Mouse (Mus musculus): ENCODE measurements around the gene Rnf222.
A peak's percentile ranks its signal among the peaks of the same experiment; 100 is the strongest.

Rnf222 gene

DNA sequence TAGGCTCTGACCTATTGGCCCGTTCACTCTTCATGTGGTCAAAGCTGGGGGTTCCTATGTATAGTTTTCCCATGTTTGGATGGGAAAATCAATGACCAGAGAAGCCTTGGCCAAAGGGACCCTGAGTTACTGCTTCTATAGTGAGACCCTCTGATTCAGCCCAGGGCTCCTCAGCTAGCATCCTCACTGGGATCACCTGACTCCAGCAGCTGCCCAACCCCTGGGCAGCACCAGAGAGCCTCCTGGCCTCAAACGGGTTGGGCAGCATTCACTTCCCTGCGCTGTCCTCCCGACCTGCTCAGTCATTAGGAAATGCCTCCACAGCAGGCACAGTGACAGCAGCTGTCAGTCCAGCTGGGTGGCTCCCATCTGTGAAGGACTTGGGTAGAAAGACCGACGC, at the start of gene Rnf222:
TSS of gene Rnf222 (plus strand) at position 301 of the 400 bp plus-strand sequence.
- no peak for DNase-seq (ENCODE audit: low read depth, low spot score)

DNA sequence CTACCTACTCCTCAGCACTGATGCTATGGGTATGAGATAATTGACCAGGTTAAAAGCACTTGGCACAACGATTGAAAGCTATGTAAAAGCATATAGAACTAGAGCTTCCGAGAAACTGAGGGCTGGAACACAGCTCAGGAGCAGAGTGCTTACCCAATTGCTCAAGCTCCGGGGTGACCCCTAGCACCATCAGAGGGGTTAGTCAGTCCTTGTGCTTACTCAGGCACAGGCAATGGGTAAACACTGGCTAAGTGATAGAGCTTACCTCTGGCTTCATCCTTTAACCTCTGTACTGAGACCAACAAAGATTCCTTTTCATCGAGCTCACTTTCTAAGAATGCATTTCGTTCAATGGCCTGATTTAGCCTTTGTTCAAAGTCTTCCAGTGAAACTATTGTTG, 48.7 kb upstream of the Rnf222 start:
- DNase-seq (ENCODE audit: low read depth, low spot score), result no peak

DNA sequence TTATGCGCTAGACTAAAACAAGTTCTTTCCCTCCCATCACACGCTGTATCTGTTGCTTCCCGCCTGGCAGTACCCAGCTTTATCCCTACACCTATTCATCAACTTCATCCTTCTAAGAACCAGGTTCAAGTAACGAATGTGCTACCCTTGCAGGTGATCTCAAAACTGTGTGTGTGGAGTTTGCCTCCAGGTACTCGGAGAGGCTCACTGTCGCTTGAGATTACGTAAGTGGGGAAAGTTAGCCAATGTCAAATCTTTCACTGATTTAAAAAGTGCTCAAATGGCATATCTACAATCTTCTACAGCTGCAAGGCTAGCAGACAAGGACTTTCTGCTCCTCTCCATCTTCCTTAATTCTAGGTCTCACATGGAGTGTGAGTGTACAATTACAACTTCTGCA, 37.5 kb upstream of the Rnf222 start:
- DNase-seq (ENCODE audit: low read depth, low spot score), result no peak

DNA sequence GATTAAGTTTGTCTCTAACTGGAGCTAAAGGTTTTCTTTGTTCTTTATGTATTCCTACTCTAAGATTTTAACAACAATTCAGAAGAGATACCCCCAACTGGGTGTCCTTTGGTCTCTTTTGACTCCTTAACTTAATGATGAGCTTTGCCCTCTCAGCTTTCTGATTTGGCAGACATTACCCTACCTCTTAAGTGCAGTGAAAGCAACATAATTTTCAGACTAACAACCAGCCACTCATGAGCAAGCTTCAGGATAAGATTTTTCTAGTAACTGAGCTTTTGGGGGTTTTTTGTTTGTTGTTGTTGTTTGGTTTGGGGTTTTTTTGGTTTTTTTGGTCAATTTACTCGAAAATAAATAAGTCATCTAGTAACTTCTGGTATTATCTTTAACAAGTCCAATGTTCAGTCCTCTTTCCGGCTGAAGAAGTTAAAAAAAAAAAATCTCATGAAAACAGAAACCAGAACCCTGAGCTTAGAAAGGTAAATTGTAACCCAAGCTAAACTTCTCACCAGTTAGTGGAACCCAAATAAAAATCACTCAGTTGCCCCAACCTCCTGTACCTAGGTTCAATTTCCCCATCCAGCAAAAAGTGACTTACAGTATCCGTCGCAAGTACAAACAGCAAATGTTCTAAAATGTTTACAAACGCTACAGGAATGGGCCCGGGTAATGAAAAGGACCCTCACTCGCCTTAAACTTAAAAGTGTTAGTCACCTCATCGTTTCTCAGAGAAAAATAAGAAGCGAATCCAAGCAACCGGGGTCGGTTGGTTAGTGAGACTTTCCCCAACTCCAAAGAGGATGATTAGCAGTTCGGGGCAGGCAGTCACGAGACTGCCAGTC, 36.5 kb upstream of the Rnf222 start:
- no peak for DNase-seq (ENCODE audit: low read depth, low spot score)

DNA sequence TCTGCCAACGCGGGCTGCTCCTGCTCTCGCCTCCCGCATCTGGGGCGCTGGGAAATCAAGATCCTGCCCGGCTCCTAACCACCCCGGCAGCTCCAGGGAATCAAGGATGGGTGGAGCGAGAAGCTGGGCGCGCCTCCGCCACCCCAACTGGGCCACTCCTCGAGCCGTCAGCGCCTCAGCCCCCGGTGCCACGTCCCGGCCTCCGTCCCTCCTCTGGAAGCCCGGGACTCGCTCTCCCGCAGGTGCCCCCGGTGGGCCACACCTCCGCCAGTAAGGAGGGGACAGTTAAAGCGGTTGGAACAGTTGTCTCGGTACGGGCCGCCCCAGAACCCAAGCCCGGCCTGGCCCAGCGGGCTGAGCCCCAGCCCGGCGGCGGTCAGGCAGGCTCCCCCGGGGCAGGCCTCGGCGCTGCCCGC, 35.9 kb upstream of the Rnf222 start:
- DNase-seq (ENCODE audit: low read depth, low spot score), result peak; percentile 31

DNA sequence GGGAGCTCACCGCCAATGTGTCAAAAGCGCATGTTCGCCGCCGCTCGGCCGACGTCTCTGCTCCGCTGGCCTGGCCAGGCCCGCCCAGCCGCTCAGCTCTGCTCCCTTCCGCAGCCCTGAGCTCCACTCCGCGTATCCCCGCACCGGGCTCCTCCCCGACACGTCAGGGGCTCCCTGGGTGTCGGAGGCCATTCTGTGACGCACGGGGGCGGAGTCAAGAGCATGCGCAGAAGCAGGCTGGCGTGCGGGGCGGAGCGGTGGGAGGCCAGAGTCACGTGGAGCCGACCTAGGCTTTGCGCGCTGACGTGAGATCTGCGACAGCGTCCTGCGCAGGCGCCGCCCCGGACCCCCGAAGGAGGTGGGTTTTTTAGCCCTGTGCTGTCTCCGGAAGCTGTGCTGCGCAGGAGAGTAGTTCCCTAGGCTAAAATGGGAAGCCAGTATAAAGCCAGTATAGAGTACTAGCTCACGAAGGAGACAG, 35.4 kb upstream of the Rnf222 start:
- DNase-seq (ENCODE audit: low read depth, low spot score), result peak; percentile 96

DNA sequence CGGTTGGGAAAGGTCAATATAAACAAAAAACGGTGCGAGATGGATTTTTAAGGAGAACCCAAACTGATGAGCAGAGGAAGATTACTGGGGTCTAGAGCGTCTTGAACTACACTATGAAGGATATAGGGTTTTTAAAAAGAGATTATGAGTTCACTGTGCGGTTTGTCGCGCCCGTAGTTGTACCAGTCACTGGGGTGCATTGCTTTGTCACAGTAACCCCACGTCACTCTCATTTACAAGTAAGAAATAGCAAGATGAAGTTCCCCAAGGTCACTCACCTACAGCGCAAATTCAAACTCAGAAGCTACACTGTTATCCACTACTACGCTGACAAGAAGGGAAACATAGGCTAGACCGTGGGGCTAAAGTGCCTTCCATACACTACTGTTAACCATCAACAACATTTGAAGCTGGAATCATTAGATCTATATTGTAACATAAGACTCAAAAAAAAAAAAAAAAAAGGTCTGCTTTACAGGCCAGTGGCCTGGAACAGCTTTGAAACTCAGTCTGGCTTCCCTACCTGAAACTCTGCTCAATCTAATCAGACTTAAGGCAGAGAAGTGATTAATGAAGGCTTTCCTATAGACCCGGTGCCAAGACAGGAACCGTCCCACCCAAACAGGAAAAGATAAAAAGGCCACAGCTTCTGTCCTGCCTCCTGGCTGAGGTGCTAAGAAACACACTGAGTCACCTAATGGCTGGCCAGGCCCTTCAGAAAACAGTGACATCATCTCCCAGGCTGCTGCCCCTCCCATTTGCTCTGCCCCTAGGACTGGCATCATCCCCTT, 34.5 kb upstream of the Rnf222 start:
- DNase-seq (ENCODE audit: low read depth, low spot score), result no peak

DNA sequence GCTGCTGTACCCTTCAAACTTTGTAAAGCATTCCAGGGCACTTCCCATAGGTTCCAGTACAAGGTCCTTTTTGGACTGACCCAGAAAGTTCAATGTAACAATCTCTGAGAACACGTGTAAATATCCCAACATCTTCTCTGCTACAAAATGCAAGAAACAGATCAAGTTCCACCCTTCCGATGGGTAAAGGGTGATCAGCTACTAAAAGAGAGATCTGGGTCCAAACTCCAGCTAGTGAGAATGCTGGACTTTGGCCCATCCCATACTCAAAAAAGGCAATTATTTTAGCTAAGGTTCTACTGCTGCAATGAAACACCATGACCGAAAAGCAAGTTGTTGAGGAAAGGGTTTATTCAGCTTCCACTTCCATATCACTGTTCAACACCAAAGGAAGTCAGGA, 33.7 kb upstream of the Rnf222 start:
- no peak for DNase-seq (ENCODE audit: low read depth, low spot score)

DNA sequence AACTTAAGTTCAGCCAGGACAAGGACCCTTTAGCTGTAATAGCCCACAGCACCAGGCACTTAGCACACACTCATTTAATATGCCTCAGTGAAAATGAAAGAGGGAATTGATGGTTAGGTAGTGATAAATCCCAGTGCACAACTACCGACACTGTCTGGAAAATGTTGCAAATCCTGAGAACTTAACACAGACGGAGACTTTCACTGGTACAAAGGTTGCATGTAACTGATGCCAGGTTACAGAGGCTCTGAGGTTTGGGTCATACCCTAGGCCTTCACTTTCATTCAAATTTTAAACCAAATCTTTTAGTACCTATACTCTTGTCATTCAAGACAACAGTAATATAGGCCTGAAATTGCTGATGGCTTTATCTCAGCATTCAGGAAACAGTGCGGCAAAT, 31.0 kb upstream of the Rnf222 start:
- DNase-seq (ENCODE audit: low read depth, low spot score), result no peak

DNA sequence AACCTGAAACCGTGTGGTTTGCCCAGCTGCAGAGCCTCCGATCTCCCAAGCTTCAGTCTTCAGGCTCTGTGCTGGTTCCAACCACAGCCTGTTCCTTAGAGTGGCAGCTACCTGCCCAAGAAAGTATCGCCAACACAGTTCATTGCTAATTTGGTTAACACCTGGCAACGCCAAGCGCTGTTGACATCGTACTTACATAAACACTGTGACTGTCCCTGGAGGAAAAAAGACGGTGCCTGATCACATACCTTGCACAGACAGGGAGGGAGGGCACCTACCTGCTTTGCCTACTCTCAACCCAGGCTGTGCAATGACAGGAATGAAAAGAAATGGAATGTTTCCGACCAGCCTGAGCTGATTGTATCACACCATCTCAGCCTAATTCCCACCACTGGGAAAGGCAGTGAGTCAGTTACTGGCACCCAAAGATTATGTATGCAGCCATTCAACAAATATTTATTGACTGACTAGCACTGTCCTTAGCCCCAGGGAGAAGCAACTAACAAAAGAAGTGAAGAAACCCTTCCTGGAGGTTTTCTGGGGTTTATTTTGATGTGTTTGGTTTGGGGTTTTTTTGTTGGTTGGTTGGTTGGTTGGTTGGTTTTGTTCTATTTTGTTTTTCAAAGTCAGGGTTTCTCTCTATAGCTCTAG, 28.3 kb upstream of the Rnf222 start:
- no peak for DNase-seq (ENCODE audit: low read depth, low spot score)

DNA sequence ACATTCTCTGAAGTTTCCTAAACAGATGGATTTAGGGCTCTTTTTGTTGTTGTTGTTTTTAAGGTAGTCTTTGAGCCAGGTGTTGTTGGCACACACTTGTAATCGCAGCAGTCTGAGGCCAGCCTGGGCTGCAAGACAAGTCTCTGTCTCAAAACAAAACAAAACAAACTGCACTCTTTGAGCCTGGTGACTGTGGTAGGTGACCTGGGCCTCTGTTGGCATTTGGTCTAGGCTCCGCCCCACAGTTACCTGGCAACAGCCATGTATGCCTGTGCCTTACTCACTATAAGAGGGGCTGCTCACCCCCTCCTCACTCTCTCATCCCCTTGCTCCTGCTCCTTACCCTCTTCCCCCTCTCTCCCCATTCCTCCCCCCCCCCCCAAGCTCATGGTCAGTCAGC, 26.1 kb upstream of the Rnf222 start:
- no peak for DNase-seq (ENCODE audit: low read depth, low spot score)

DNA sequence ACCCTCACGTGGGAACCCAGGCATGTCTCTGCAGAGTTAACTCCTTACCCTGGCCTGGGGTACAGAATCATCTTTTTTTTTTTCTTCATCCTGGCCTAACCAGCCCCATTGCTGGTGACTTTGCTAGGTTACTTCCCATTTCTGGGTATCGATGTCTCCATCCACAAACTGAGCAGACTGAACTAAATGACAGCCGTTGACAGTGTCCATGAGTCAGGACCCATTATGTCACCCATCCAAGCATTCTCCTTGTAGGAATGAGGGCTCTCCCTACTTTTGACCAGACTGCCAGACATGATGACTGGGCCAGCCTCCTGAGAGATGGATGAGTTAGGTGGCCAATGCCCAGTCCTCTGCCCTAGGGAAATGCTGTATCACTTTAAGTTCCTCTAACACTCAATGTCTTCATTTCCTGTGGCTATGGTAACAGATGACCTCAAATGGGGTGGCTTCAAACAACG, 24.7 kb upstream of the Rnf222 start:
- no peak for DNase-seq (ENCODE audit: low read depth, low spot score)

DNA sequence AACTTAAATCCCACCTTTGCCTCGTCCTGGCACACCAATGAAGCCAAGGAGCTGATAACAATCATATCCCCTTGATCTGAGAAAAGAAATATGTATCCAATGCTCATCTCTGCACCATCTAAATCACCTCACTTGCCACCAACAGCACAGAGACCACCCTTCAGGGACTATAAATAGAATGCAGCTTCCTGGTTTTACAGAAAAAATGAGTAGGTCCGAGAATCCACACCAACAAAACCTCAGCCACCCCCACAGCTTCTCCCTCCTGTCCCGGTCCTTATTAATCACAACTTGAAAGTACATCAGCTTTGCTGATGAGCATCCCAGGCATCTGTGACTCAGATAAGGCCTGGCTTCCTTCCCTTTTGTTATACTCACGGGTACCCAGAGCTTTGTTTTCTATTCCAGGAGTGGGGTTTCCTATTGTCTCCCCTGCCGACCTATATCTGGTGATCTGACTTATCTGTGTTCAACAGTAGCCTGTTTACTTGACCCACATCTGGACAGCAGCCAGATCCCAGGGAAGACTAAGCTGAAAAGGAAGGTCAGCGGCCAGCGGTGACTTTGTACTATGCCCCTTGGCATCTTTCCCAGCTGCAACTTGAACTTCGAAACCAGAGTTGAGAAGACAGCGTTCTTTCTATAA, 23.7 kb upstream of the Rnf222 start:
- DNase-seq (ENCODE audit: low read depth, low spot score), result no peak

DNA sequence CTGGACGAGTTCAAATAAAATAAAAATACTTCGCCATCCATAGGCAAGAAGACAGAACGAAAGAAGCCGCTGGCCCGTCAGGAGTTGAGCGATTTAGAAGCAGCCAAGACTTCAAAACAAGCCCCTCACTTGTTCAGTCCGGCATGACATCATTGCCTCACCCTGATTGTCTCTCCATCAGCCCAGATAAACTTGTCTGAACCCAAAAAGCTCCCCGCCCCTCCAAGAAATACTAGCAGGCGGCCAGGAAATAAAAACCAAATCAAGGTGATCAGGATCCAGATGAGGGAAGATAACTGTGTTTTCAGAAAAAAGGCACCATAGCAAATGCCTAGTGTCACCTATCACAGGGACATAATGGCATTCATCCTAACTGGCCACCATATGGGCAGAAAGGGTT, 17.1 kb upstream of the Rnf222 start:
- DNase-seq (ENCODE audit: low read depth, low spot score), result no peak

DNA sequence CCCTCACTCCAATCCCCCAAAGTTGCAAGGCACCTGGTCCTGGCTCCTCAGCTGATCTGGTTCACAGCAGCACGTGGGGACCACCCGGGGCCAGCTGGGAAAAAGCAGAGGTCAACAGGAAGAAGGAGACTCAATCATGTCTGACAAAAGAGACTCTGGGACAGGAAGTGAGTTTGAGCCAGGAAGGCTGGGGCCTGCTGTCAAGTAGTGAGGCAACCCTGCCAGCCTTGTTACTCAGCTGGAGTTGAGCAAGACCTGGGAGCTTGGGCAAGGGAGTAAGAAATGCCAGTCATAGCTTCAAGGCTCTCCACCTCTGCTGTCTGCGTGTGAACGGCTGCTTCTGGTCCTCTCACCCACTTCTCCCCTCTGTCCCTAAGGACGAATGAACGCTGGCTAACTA, 16.6 kb upstream of the Rnf222 start, which contains the start of gene Ndel1:
TSS of gene Ndel1 (minus strand) at position 111 of the 400 bp plus-strand sequence.
- DNase-seq (ENCODE audit: low read depth, low spot score), result no peak

DNA sequence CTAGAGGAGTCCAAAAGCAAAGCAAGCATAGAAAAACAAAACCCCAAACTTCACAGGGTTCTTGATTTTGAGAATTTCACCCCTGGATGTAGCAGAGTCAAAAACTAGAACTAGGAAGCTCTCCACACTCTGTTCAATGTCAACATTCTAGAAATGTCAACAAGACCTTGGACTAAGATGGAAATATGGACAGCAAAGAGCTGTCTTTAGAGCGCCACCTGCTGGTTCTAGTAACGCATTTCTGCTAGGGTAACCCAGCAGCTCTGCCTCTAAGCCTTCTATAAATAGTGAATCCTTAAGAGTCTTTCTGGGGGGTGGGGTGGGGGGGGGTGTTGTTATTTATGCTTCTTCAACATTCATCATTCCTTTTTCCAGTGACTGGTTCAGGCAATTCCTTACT, 13.5 kb upstream of the Rnf222 start:
- no peak for DNase-seq (ENCODE audit: low read depth, low spot score)

DNA sequence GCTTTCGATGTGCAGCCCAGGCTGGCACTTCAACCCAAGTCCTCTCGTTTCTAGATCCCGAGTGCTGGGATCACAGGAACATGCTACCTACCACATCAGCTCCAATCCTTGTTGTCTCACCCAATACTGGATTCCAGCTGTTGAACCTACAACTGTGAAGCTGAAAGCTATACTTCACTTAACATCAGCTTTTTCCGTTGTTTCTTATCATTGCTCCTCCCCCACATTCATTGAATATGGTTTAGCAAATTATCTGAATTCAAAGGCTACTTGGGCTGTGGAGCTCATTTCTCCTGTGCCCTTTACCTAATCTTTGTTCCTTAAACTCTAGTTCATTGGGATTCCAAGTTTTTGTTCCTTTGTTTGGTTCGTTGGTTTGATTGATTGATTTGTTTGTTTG, 9.5 kb upstream of the Rnf222 start:
- DNase-seq (ENCODE audit: low read depth, low spot score), result no peak

DNA sequence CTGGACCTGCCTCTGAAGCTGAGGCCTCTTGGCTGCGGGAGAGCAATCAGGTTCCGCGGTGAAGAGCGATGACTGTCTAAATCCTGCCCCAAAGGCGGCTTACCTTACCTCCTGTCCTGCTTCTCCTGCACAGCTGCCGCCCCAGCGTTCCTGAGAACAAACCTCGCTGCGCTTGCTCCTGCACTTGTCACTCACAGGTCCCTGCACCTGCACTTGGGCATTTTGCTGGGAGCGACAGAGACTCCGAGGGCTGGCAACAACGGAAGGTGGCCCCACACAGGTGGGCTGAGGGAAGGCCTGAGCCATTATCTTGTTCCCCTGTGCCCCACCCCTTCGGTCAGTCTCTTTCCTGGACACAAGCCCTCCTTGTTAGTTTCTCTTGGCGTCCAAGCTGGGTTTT, 6.2 kb upstream of the Rnf222 start:
- no peak for DNase-seq (ENCODE audit: low read depth, low spot score)

DNA sequence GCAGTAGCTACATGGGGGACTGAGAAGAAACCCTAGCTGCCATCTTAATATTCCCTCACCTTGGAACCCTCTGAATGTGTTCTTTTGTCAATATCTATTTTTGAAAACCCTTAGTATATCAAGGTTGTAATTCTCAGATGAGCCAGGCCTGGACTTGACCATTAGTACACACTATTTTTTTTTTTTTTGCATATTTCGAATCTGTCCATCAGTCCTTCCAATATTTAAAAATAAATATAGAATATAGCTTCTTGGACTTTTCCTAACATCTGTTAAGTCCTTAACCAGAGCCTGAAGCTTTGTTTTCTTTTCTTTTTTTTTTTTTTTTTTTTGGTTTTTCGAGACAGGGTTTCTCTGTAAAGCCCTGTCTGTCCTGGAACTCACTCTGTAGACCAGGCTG, 4.5 kb upstream of the Rnf222 start:
- no peak for DNase-seq (ENCODE audit: low read depth, low spot score)

DNA sequence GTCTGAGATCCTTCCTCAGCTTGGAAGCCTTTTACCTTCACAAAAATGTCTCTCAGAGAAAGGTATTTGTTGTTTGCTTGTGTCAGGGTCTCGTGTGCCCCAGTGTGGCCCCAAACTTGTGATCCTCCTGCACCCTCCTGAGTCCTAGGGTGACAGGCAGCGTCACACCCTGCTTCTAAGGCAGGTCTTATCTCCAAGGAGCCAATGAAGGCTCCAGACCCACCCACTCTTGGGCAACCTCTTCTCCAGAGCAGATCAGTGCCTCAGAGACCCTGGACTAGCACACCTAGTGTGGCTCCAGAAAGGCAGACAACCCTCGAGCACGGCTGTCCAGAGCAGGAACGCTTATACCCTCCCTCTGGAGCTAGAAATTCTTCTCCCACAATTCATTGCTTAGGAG, 4.0 kb upstream of the Rnf222 start:
- DNase-seq (ENCODE audit: low read depth, low spot score), result no peak

DNA sequence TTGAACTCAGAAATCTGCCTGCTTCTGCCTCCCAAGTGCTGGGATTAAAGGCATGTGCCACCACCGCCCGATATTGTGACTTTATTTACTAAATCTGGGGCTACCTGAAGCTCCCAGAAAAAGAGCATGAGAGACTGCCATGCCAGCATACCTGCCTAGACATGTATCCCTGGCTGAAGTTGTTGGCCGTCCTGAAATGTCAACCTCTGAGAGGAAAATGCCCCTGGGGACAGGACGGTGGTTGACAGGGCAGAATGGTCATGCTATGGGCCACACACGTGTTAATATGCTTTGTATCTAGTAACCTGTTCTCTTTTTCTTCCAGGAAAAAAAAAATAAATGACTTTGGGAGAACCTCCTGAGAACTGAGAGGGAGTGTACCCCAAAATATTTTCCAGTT, 2.3 kb upstream of the Rnf222 start:
- no peak for DNase-seq (ENCODE audit: low read depth, low spot score)

DNA sequence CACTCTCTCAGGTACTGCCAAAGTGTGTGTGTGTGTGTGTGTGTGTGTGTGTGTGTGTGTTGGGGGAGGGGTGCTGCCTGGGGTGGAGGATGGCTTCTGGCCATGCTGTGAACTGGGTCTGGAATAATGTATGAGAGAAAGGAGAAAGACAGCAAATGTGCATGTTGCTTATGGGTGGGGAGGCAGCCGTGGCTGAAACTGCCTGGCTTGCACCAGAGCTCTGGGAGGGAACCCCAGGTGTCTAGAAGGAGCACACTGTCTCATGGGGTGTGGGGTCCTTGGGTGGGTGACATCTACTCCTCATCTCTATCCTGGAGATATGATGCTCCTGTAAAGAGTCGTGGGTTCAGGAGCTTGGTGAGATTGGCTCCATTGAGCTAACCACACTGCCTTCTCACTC, 300 bp downstream of the Rnf222 start:
- DNase-seq (ENCODE audit: low read depth, low spot score), result no peak

Measured in telencephalon, adult 2 months (tissue).